Mouse (Mus musculus) CH12.LX (cell line): ENCODE results near the gene Ankrd28. TPM values are rescaled to one million over a fixed set of nuclear protein-coding genes. Genes with fewer than 3 reads are reported as not detected.

Experiments
- DNase-seq: peaks from one replicate; pipeline ENCODE4 v3.0.0-alpha.2; 2013; ENCODE audit errors: extremely low read depth
- H3K27ac ChIP-seq: 2 replicates; pipeline ENCODE4 v1.5.1; 2012; ENCODE audit warnings: low read depth, mild to moderate bottlenecking, control low read depth, moderate library complexity; ENCODE audit not compliant: insufficient read depth
- H3K27me3 ChIP-seq: replicated peaks from 2 replicates; pipeline ENCODE3; 2012; ENCODE audit warnings: inconsistent platforms
- H3K36me3 ChIP-seq, 2 experiments: replicated peaks in 1 of 2; 2 replicates each; pipeline versions ENCODE3 to v1.6.1; 2012; ENCODE audit warnings: inconsistent platforms in 1 of 2, low read length in 1 of 2, mild to moderate bottlenecking in 1 of 2, mixed read lengths in 1 of 2, moderate library complexity in 1 of 2; ENCODE audit not compliant: control insufficient read depth in 1 of 2, insufficient read depth in 1 of 2
- H3K4me1 ChIP-seq, 2 experiments: 2 replicates each; pipeline ENCODE4 v1.6.1; 2012; ENCODE audit warnings: inconsistent platforms in 1 of 2, moderate library complexity in 1 of 2; ENCODE audit not compliant: insufficient read depth in 2 of 2, control insufficient read depth in 1 of 2
- H3K4me2 ChIP-seq: 2 replicates; pipeline ENCODE4 v1.6.1; 2012; ENCODE audit warnings: low read depth, mild to moderate bottlenecking, control low read depth; ENCODE audit not compliant: poor library complexity, insufficient read depth, severe bottlenecking
- H3K4me3 ChIP-seq, 3 experiments: fragments of 150-350 bp in 1 of 3; sonication (generic) in 1 of 3; replicated peaks in 1 of 3; 2 replicates each; pipeline versions ENCODE3 to v1.5.1; 2011 to 2012; ENCODE audit warnings: low read depth in 2 of 3, low read length in 2 of 3, mild to moderate bottlenecking in 2 of 3, moderate library complexity in 2 of 3, control low read depth in 1 of 3, improper control_type of control experiment in 1 of 3, inconsistent platforms in 1 of 3, mixed read lengths in 1 of 3; ENCODE audit not compliant: poor library complexity in 1 of 3
- H3K79me2 ChIP-seq: replicated peaks from 2 replicates; pipeline ENCODE4 v1.6.1; 2012; ENCODE audit warnings: mild to moderate bottlenecking, moderate library complexity; ENCODE audit not compliant: control insufficient read depth, poor library complexity, insufficient read depth, severe bottlenecking; ENCODE audit errors: extremely low read depth
- H3K9ac ChIP-seq: 2 replicates; pipeline ENCODE4 v1.6.1; 2012; ENCODE audit warnings: low read depth, mild to moderate bottlenecking, control low read depth, moderate library complexity; ENCODE audit not compliant: insufficient read depth
- H3K9me3 ChIP-seq: replicated peaks from 2 replicates; pipeline ENCODE3; 2012; ENCODE audit warnings: low read length, inconsistent platforms, mixed read lengths
- BHLHE40 ChIP-seq: IDR thresholded peaks from 2 replicates; pipeline ENCODE4 v1.6.1; 2011; ENCODE audit warnings: mild to moderate bottlenecking, low read depth, low read length, improper control_type of control experiment
- ELF1 ChIP-seq: IDR thresholded peaks from 2 replicates; pipeline ENCODE4 v1.6.1; 2014; ENCODE audit warnings: low read depth, mild to moderate bottlenecking, inconsistent platforms, low read length, improper control_type of control experiment
- EP300 ChIP-seq: IDR thresholded peaks from 2 replicates; pipeline ENCODE4 v1.6.1; 2011; ENCODE audit warnings: low read length, improper control_type of control experiment
- ETS1 ChIP-seq: conservative IDR thresholded peaks from 2 replicates; pipeline ENCODE4 v1.6.1; 2012; ENCODE audit warnings: low read depth, mild to moderate bottlenecking, inconsistent platforms, low read length, improper control_type of control experiment, moderate library complexity
- IRF4 ChIP-seq: IDR thresholded peaks from 2 replicates; pipeline ENCODE4 v1.6.1; 2014; ENCODE audit warnings: low read depth, mild to moderate bottlenecking, inconsistent platforms, low read length, improper control_type of control experiment
- JUN ChIP-seq: IDR thresholded peaks from 2 replicates; pipeline ENCODE4 v1.6.1; 2011; ENCODE audit warnings: low read depth, mild to moderate bottlenecking, low read length, improper control_type of control experiment, moderate library complexity; ENCODE audit not compliant: insufficient read depth
- JUND ChIP-seq: conservative IDR thresholded peaks from 2 replicates; pipeline ENCODE4 v1.6.1; 2011; ENCODE audit warnings: low read depth, low read length, improper control_type of control experiment
- MEF2A ChIP-seq: IDR thresholded peaks from 2 replicates; pipeline ENCODE4 v1.6.1; 2014; ENCODE audit warnings: low read depth, mild to moderate bottlenecking, inconsistent platforms, low read length, improper control_type of control experiment, borderline replicate concordance
- POLR2A ChIP-seq: IDR thresholded peaks from 2 replicates; pipeline ENCODE4 v1.6.1; 2011; ENCODE audit warnings: low read depth, mild to moderate bottlenecking, improper control_type of control experiment, low read length
- POLR2AphosphoS2 ChIP-seq: IDR thresholded peaks from 2 replicates; pipeline ENCODE4 v1.6.1; 2011; ENCODE audit warnings: low read depth, low read length, improper control_type of control experiment
- TBP ChIP-seq: conservative IDR thresholded peaks from 2 replicates; pipeline ENCODE4 v1.6.1; 2011; ENCODE audit warnings: low read depth, low read length, improper control_type of control experiment
- ZC3H11A ChIP-seq: IDR thresholded peaks from 2 replicates; pipeline ENCODE4 v1.6.1; 2012; ENCODE audit warnings: low read depth, mild to moderate bottlenecking, inconsistent platforms, low read length, improper control_type of control experiment
- dilution Hi-C: fragments of 300-500 bp; cut with MboI; formaldehyde crosslinking; loops from 2 replicates; pipeline ENCODE4 v1.14.3; 2020; ENCODE audit warnings: low sequenced_read_pairs; ENCODE audit not compliant: extremely low pct_unique_long_range_greater_than_20kb, extremely low pct_ligation_motif_present
- in situ Hi-C: fragments of 300-500 bp; cut with MboI; formaldehyde crosslinking; loops from 3 replicates; pipeline ENCODE4 v1.14.3; 2019; ENCODE audit warnings: low sequenced_read_pairs, low pct_ligation_motif_present, low pct_unique_long_range_greater_than_20kb, mixed read lengths
- polyA plus RNA-seq: library from polyadenylated mRNA; unstranded; fragments of >175 nt; gene quantifications from 2 replicates; pipeline ENCODE4 v1.2.1, GENCODE M21; 2012; ENCODE audit warnings: low read depth; ENCODE audit not compliant: insufficient read length
- total RNA-seq, 2 experiments: library from RNA; depleted of rRNA; stranded (reverse); fragments of 300-350 nt in 1 of 2; fragments of >200 nt in 1 of 2; gene quantifications; 2 replicates each; pipeline ENCODE4 v1.2.3; 2012 to 2014

Ankrd28 gene
- total and polyA plus RNA-seq, 3 experiments: 7.3 to 15.0 (median 14.9) TPM

DNA sequence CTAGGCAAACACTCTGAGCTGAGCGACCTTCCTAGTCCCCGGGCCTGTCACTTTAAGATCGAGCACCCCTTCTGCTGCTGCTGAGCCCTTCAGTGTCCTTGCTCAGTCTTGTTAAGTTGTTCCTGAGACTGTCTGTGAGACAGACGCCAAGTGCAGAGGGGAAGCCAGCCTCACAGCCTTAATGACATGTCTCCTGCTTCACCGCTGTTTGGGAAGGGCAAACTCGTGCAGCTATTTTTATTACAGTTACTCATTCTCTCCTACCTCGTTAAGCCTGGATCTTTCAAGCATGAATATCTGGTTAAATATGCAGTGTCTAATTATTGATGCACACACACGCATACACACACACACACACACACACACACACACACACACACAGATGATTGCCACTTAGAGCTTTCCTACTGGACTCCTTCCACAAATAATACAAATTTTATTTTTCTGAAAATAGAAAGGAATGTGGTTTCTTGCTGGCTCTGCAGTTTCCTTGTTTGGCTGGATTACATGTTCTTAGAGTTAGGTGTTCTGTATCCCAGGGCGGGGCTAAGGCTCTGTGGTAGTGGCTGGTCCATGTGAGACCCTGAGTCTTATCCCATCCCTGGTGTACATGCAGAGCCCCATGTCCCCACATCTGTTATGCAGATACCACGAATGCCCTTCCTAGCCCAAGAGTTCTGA, 170.8 kb downstream of the Ankrd28 start:
- DNase-seq: peak; percentile 77
- dilution Hi-C loops: no loop called here
- TF ChIP-seq EP300 (peak; percentile 65), POLR2A (no peak), JUN (peak; percentile 85), BHLHE40 (peak; percentile 81), JUND (peak; percentile 82), ZC3H11A (no peak), POLR2AphosphoS2 (no peak), ETS1 (peak; percentile 83), IRF4 (peak; percentile 5; the same call in 1 of the 2 replicates), ELF1 (peak; percentile 17; the same call in 1 of the 2 replicates), TBP (no peak), MEF2A (peak; percentile 98)
- Histone ChIP-seq H3K4me1 (peaks cover 34 to 96% of the 10 kb centered on the region in 2 experiments), H3K27ac (peak overlapping the region; percentile 33), H3K79me2 (no peaks in the 10 kb centered on the region; the same call in 1 of the 2 replicates), H3K36me3 (peaks cover 0 to 11% of the 10 kb centered on the region in 2 experiments), H3K4me2 (peak overlapping the region; percentile 48), H3K27me3 (no peaks in the 10 kb centered on the region), H3K9ac (peak overlapping the region; percentile 5; the same call in 1 of the 2 replicates), H3K4me3 (no peak overlapping the region), H3K9me3 (no peaks in the 10 kb centered on the region)
- in situ Hi-C loops: loop anchor here (10.0 kb wide), 2 partner anchors 285 to 425 kb away; partner anchors contain the start of genes Dph3 and Oxnad1

DNA sequence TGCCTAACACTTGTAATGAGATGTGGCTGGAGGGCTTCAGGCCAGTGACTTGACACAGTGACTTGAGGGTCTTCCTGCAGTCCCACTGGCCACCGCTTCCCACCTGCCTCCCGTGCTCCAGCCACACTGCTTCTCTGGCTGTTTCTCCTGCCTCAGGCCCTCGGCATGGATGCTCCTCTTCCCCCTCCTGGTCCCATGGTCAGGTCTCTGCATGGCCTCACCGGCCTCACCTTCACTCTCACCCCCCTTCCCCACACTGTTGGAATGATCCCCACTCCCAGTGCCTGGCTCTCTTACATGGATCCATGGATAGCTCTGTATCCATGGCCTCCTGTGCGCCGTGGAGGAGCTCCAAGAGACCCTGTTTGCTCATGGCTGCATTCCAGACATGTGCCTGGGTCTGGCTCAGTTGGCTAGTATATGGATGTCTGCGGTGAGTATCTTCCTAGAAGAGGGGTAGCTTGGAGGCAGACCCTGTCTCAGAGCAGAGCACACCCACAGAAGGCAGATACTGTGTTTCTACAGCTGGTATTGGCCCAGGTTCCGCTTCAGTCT, 172.2 kb downstream of the Ankrd28 start:
- TF ChIP-seq ZC3H11A: no peak
- Histone ChIP-seq H3K4me1 (peaks cover 32 to 96% of the 10 kb centered on the region in 2 experiments), H3K27ac (peak overlapping the region; percentile 2; the same call in 1 of the 2 replicates), H3K9ac (no peak overlapping the region), H3K79me2 (no peaks in the 10 kb centered on the region; the same call in 1 of the 2 replicates), H3K36me3 (peaks cover 0 to 8% of the 10 kb centered on the region in 2 experiments), H3K9me3 (no peaks in the 10 kb centered on the region), H3K4me3 (no peak overlapping the region), H3K27me3 (no peaks in the 10 kb centered on the region), H3K4me2 (no peak overlapping the region)
- dilution Hi-C loops: no loop called here
- in situ Hi-C loops: loop anchor here (10.0 kb wide), 2 partner anchors 287 to 427 kb away; partner anchors contain the start of genes Dph3 and Oxnad1
- no peak for DNase-seq
